Mouse (Mus musculus) ES-E14 (cell line): ENCODE results near the gene Tbc1d4.

Experiments used
- HCFC1 ChIP-seq: IDR thresholded peaks from 2 replicates; pipeline ENCODE4 v1.6.1; 2012; ENCODE audit warnings: low read length, inconsistent platforms, borderline replicate concordance; ENCODE audit not compliant: insufficient read depth
- MAFK ChIP-seq: IDR thresholded peaks from 2 replicates; pipeline ENCODE4 v1.6.1; 2014; ENCODE audit warnings: mild to moderate bottlenecking, low read depth, low read length, inconsistent platforms; ENCODE audit not compliant: insufficient read depth

- TF ChIP-seq HCFC1 (no peak), MAFK (no peak)
Observed at GRCm38 (mm10) chr14:101540466-101540865, 68.5 kb downstream of the Tbc1d4 start.
